Mouse (Mus musculus): ENCODE data around the gene Pkhd1.

DNA sequence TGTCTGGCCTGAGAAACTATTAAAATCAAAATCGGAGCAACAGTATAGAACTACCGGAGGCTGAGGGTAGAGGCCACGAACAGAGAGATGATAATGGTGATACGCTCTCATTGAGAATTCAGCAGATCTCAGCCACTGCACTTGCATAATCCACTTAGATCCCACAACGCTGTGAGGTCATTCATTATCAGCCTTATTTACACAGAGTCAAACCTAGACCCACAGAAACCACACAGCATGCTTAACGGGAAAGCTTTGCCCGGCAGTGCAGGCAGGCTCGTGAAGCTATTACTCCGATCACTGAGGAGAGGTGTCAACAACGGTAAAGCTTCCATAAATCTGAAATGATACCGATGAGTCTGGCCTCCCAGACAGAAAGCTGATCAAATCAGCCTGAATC, 147.1 kb downstream of the Pkhd1 start:
- no peak for TF ChIP-seq GATA1 (IDR thresholded peaks at IDR 0.05; ENCODE audit: borderline replicate concordance, low read length)
- TF ChIP-seq FLI1 (IDR thresholded peaks at IDR 0.05; ENCODE audit: low read length), result no peak

All from megakaryocyte, embryonic 14.5 days (primary cell).